Mouse (Mus musculus) E14TG2a.4 (cell line): ENCODE measurements around the gene Oxsm.

Source experiments
- CTCF ChIP-seq: conservative IDR thresholded peaks from 2 replicates; pipeline ENCODE4 v1.5.1; 2014; ENCODE audit warnings: low read length
- NANOG ChIP-seq: IDR thresholded peaks from 2 replicates; pipeline ENCODE4 v1.6.1; 2014; ENCODE audit warnings: borderline replicate concordance, low read length, mixed read lengths

DNA sequence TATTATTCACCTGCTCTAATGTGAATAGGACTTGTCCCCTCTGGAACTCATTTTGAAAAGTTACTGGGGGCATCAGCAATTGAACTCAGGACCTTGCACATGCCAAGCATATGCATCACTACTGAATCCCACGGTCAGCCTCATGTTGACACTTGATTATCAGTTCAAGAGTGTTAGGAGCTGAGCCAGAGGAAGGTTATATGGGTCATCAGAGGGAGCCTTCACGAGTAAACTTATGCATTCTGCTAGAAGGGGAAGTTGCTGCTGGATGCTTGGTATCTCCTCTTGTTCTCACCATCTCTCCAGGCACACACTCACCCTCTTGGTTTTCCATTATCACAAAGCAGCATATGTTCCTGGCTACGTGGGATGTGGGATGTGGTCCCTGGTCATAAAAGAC is 47.9 kb downstream of the Oxsm start:
- TF ChIP-seq CTCF (no peak), NANOG (no peak)
